Mouse (Mus musculus): ENCODE measurements around the gene Gfod2. TPM values are rescaled to one million over a fixed set of nuclear protein-coding genes. Genes with fewer than 3 reads are reported as not detected.
A peak's percentile ranks its signal among the peaks of the same experiment; 100 is the strongest.

Gfod2 gene
- polyA plus RNA-seq, 1 experiment from 2014 or later, result 21.2 TPM

- no peak for ATAC-seq (replicated peaks; ENCODE audit: low FRiP score)
- no peak overlapping the region for H3K4me3 ChIP-seq (replicated peaks)
- 0 out of 2 replicates have a peak, but pooled peaks cover 3% of the 10 kb centered on the region for H3K4me1 ChIP-seq
- H3K27ac ChIP-seq, result no peak overlapping the region
- H3K9ac ChIP-seq, result no peak overlapping the region
- no peaks in the 10 kb centered on the region for H3K27me3 ChIP-seq
- peaks cover 29% of the 10 kb centered on the region for H3K36me3 ChIP-seq
- no peaks in the 10 kb centered on the region for H3K9me3 ChIP-seq (replicated peaks)
- no peak overlapping the region for H3K4me2 ChIP-seq
Measured at GRCm38 (mm10) chr8:105789626-105790025, 31.2 kb upstream of the Gfod2 start.

- no peak for ATAC-seq (replicated peaks; ENCODE audit: low FRiP score)
- Histone ChIP-seq H3K4me2 (no peak overlapping the region), H3K9me3 (replicated peaks) (no peaks in the 10 kb centered on the region), H3K4me3 (replicated peaks) (no peak overlapping the region), H3K9ac (no peak overlapping the region), H3K36me3 (peaks cover 33% of the 10 kb centered on the region), H3K27me3 (no peaks in the 10 kb centered on the region), H3K4me1 (0 out of 2 replicates have a peak, but pooled peaks cover 3% of the 10 kb centered on the region), H3K27ac (no peak overlapping the region)
- WGBS, result 64% methylated on average over 4 of the region's 4 CpGs
Measured at GRCm38 (mm10) chr8:105788927-105789326, 30.5 kb upstream of the Gfod2 start.

GRCm38 (mm10) chr8:105788241-105788640 is 29.8 kb upstream of the Gfod2 start:
- Histone ChIP-seq H3K27ac (no peak overlapping the region), H3K27me3 (no peaks in the 10 kb centered on the region), H3K4me2 (no peak overlapping the region), H3K36me3 (peaks cover 38% of the 10 kb centered on the region), H3K9me3 (replicated peaks) (no peaks in the 10 kb centered on the region), H3K4me1 (0 out of 2 replicates have a peak, but pooled peaks cover under 1% of the 10 kb centered on the region), H3K4me3 (replicated peaks) (no peak overlapping the region), H3K9ac (no peak overlapping the region)
- 92% methylated on average over 2 of the region's 2 CpGs for WGBS
- no peak for ATAC-seq (replicated peaks; ENCODE audit: low FRiP score)

GRCm38 (mm10) chr8:105780298-105780697 is 21.8 kb upstream of the Gfod2 start:
- Histone ChIP-seq H3K9ac (no peak overlapping the region), H3K36me3 (peaks cover 93% of the 10 kb centered on the region), H3K4me1 (no peaks in the 10 kb centered on the region), H3K27ac (no peak overlapping the region), H3K4me3 (replicated peaks) (no peak overlapping the region), H3K27me3 (no peaks in the 10 kb centered on the region), H3K4me2 (no peak overlapping the region), H3K9me3 (replicated peaks) (no peaks in the 10 kb centered on the region)
- ATAC-seq (replicated peaks; ENCODE audit: low FRiP score), result no peak
- WGBS, result 89% methylated on average over 5 of the region's 5 CpGs

DNA sequence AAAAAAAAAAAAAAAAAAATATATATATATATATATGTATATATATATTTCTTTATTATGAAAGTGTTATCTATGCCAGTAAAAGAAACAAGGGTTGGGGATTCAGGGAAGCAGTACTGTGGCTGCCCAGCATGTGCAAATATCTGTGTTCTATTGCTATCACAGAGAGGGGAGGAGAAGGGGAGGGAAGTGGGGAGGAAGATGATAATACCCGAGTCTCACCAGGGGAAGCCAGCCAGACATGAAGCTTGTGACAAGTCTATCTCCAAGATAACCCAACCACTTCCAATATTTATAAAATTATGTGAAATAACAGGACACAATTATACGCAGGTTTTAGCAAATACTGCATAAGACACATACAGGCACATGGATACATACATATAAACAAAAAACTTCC is 19.4 kb upstream of the Gfod2 start:
- Histone ChIP-seq H3K4me3 (replicated peaks) (no peak overlapping the region), H3K27ac (no peak overlapping the region), H3K9me3 (replicated peaks) (no peaks in the 10 kb centered on the region), H3K36me3 (peaks cover 99% of the 10 kb centered on the region), H3K4me1 (no peaks in the 10 kb centered on the region), H3K4me2 (no peak overlapping the region), H3K27me3 (no peaks in the 10 kb centered on the region), H3K9ac (no peak overlapping the region)
- 94% methylated on average over 2 of the region's 2 CpGs for WGBS
- ATAC-seq (replicated peaks; ENCODE audit: low FRiP score), result no peak

GRCm38 (mm10) chr8:105774498-105774897 is 16.0 kb upstream of the Gfod2 start:
- Histone ChIP-seq H3K9me3 (replicated peaks) (no peaks in the 10 kb centered on the region), H3K9ac (no peak overlapping the region), H3K4me2 (no peak overlapping the region), H3K27me3 (no peaks in the 10 kb centered on the region), H3K4me1 (no peaks in the 10 kb centered on the region), H3K27ac (no peak overlapping the region), H3K36me3 (peaks cover 97% of the 10 kb centered on the region), H3K4me3 (replicated peaks) (no peak overlapping the region)
- no peak for ATAC-seq (replicated peaks; ENCODE audit: low FRiP score)
- 90% methylated on average over 5 of the region's 5 CpGs for WGBS

DNA sequence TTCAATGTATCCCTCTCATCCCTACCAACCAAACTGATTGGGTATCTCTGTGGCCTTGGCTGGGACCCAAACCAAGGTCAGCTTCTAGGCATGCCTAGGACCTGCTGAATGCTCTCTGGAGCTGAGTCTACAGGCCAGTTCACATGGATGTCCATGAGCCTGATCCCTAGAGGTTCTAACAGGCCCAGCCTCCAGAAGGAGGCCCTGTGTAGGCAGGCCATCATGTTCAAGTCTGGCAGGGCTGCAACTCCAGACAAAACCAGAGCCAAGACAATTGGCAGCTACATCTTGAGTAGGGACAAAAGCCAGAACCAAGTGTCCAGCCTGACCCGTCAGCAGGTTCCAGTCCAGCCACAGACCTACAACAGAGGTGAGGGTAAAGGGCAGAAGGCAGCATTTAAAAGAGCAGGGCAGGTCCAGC is 15.0 kb upstream of the Gfod2 start:
- H3K36me3 ChIP-seq, result peaks cover 97% of the 10 kb centered on the region
- no peaks in the 10 kb centered on the region for H3K9me3 ChIP-seq (replicated peaks)
- H3K27ac ChIP-seq, result no peak overlapping the region
- ATAC-seq (replicated peaks; ENCODE audit: low FRiP score), result no peak
- no peak overlapping the region for H3K4me3 ChIP-seq (replicated peaks)
- no peaks in the 10 kb centered on the region for H3K4me1 ChIP-seq
- no peak overlapping the region for H3K9ac ChIP-seq
- H3K27me3 ChIP-seq, result no peaks in the 10 kb centered on the region
- no peak overlapping the region for H3K4me2 ChIP-seq
- WGBS, result 93% methylated on average over 1 of the region's 1 CpGs

DNA sequence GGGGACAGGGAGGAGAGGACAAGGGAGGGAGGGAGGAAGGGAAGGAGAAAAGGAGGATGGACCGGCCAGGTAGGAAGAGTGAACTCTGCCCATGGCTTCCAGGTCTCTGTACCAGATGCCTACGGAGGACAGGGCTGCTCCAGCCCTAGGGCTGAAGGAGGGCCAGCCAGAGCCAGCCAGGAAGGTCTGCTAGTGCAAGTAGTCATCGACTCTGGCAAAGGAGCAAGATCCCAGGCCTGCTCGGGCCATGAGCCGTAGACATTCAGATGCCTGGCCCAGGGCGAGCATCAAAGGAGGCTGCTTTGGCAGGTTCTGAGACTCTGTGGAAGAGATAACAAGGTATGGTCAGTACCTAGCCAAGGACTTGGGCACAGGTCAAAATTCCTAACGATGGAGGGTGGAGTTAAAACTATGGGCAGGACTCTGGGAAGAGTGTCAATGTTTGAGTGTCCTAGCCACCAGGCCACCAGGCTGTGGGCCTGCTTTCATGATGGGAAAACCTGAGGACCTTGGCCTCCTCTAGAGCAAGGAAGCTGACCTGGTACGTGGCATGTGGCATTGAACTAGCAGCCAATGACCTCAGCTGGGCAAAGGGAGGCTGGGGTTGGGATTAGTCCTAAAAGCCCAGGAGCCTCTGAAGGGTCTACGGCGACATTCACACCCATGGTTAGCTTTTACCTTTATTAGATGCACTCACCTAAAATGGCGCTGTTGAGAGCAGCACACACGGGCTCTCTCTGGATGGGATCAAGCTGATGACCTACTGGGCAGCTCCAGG is 13.1 kb upstream of the Gfod2 start:
- no peak overlapping the region for H3K4me3 ChIP-seq (replicated peaks)
- H3K27ac ChIP-seq, result no peak overlapping the region
- no peaks in the 10 kb centered on the region for H3K9me3 ChIP-seq (replicated peaks)
- H3K36me3 ChIP-seq, result peaks cover 83% of the 10 kb centered on the region
- no peak for ATAC-seq (replicated peaks; ENCODE audit: low FRiP score)
- no peaks in the 10 kb centered on the region for H3K27me3 ChIP-seq
- H3K9ac ChIP-seq, result no peak overlapping the region
- 90% methylated on average over 12 of the region's 12 CpGs for WGBS
- H3K4me1 ChIP-seq, result no peaks in the 10 kb centered on the region
- no peak overlapping the region for H3K4me2 ChIP-seq

DNA sequence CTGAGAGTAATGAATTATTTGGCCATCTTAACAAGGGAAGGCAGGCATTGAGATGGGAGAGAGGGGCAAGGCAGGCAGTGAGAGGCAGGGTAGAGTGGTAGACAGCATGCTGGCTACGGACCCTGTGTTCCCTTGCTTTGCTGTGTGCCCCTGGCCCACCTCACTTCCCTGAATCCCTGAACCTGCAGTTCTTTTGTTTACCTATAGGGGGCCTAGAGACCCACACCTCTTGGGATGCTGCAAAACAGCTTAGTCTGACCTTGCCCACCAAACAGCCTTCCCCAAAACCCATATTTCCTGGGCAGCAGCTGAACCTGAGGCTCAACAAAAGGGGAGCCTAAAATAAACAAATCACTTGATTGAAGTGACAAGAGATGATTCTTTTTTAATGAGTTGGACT is 12.1 kb upstream of the Gfod2 start:
- no peaks in the 10 kb centered on the region for H3K9me3 ChIP-seq (replicated peaks)
- no peak overlapping the region for H3K4me3 ChIP-seq (replicated peaks)
- 63% methylated on average over 1 of the region's 1 CpGs for WGBS
- H3K27me3 ChIP-seq, result no peaks in the 10 kb centered on the region
- no peak overlapping the region for H3K4me2 ChIP-seq
- no peak overlapping the region for H3K27ac ChIP-seq
- H3K9ac ChIP-seq, result no peak overlapping the region
- no peaks in the 10 kb centered on the region for H3K4me1 ChIP-seq
- H3K36me3 ChIP-seq, result peaks cover 74% of the 10 kb centered on the region
- ATAC-seq (replicated peaks; ENCODE audit: low FRiP score), result no peak

DNA sequence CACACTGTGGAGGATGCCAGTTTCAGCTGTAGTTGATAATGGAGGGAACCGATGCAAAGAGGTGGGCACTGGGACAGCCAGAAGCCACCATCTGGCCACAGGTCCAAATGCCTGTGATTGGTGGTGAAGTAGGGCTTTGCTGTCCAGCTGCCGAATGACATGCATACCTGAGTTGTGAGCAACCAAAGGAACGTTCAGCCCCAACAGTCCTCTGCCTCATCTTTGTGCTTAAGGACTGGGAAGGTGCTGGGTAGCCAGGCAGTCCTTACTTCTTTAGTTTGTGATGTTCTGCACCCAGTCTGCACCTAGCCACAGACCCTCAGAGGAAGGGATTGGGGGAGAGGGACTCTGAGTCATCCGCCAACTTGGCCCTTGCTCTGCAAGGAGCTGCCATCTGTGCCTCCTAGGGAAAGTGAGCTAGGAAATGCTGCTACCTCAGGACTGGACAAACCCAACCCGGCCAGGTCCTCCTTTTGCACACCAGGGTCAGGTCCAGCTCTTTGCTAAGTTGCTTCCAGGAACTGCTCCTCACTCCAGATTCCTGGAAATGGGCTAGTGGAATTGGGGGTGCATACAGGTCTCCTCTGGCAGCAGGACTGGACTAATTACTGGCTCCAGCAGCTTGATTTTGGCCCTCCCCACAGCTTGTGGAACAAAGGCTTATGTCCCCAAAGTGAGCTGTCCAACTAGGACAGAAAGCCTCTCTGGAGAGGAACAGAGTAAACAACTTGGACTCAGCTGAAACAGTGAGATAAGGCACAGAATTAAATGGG is 10.2 kb upstream of the Gfod2 start:
- peaks cover 54% of the 10 kb centered on the region for H3K36me3 ChIP-seq
- no peaks in the 10 kb centered on the region for H3K4me1 ChIP-seq
- no peak overlapping the region for H3K27ac ChIP-seq
- WGBS, result 91% methylated on average over 5 of the region's 5 CpGs
- no peak for ATAC-seq (replicated peaks; ENCODE audit: low FRiP score)
- H3K4me3 ChIP-seq (replicated peaks), result no peak overlapping the region
- H3K4me2 ChIP-seq, result no peak overlapping the region
- H3K9me3 ChIP-seq (replicated peaks), result no peaks in the 10 kb centered on the region
- H3K27me3 ChIP-seq, result no peaks in the 10 kb centered on the region
- no peak overlapping the region for H3K9ac ChIP-seq

DNA sequence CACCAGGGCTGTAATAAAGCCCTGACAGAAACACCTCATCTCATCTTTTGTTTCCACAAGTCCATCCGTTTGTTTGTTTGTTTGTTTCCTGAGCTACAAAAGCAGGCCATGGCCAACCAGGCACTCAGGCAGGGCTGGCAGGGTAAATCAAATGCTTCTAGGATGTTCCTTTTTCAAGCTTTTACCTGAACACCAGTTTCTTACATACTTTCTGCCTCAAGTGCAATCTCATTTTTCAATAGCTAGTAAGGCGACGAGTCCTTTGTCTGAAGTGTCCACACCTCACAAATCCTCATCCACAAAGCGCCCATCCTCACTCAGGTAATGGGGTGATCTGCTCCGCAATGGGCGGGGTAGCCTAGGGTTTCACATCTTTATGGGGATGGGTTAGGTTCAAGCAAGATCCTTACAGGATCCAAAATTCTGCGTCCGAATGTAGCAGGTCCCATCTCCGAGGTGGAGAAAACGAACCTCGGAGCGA is 628 bp downstream of the Gfod2 start:
- no peaks in the 10 kb centered on the region for H3K36me3 ChIP-seq
- no peaks in the 10 kb centered on the region for H3K9me3 ChIP-seq (replicated peaks)
- no peaks in the 10 kb centered on the region for H3K27me3 ChIP-seq
- peak overlapping the region; percentile 89 for H3K27ac ChIP-seq
- peak overlapping the region; percentile 78 for H3K9ac ChIP-seq
- no peak for ATAC-seq (replicated peaks; ENCODE audit: low FRiP score)
- peak overlapping the region; percentile 94 for H3K4me3 ChIP-seq (replicated peaks)
- peak overlapping the region; percentile 75 for H3K4me2 ChIP-seq
- WGBS, result under 1% methylated on average over 12 of the region's 12 CpGs
- peaks cover 21% of the 10 kb centered on the region for H3K4me1 ChIP-seq

DNA sequence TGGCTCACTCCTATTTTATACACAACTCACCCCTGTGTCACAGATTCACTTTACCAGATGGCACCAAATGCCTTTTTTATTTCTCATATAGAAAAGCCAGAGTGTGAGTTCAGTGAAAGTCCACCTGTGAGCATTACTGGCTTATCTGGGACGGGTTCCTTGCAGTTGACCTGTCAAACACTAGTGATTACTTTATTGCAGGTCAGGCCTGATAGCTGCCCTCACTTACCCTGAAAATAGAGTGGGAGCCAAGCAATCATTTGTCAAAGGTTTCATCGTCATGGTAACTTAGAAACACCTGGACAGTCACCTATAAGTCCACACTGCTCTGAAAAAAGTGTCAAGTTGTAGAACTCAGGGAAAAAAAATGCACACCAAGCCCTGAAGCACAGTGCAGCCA is 3.8 kb downstream of the Gfod2 start:
- no peak overlapping the region for H3K4me2 ChIP-seq
- peaks cover 38% of the 10 kb centered on the region for H3K4me1 ChIP-seq
- 59% methylated on average over 2 of the region's 2 CpGs for WGBS
- H3K9ac ChIP-seq, result no peak overlapping the region
- no peaks in the 10 kb centered on the region for H3K9me3 ChIP-seq (replicated peaks)
- no peaks in the 10 kb centered on the region for H3K27me3 ChIP-seq
- H3K36me3 ChIP-seq, result no peaks in the 10 kb centered on the region
- no peak overlapping the region for H3K27ac ChIP-seq
- ATAC-seq (replicated peaks; ENCODE audit: low FRiP score), result no peak
- H3K4me3 ChIP-seq (replicated peaks), result no peak overlapping the region
